Mouse (Mus musculus) intestine, postnatal 0 days (tissue): ENCODE measurements around the gene Kcnrg. TPM values are rescaled to one million over a fixed set of nuclear protein-coding genes. Genes with fewer than 3 reads are reported as not detected.

Experiments
- ATAC-seq: fragments of 200-750 bp; cut with Nextera tagmentation; 2 replicates; pipeline ENCODE4 v1.8.0; 2017; ENCODE audit warnings: mild to moderate bottlenecking, moderate TSS enrichment, moderate library complexity
- H3K27ac ChIP-seq: fragments of 300-500 bp; sonication (generic); 2 replicates; pipeline ENCODE4 v1.5.1; 2014; ENCODE audit warnings: mild to moderate bottlenecking, low read depth, low read length, moderate library complexity
- H3K27me3 ChIP-seq: fragments of 300-500 bp; sonication (generic); replicated peaks from 2 replicates; pipeline ENCODE4 v1.6.1; 2014; ENCODE audit warnings: low read length, mixed read lengths; ENCODE audit not compliant: control insufficient read depth, insufficient read depth
- H3K36me3 ChIP-seq: fragments of 300-500 bp; sonication (generic); 2 replicates; pipeline ENCODE4 v1.6.1; 2014; ENCODE audit warnings: mild to moderate bottlenecking, moderate library complexity; ENCODE audit not compliant: control insufficient read depth, insufficient read depth
- H3K4me1 ChIP-seq: fragments of 300-500 bp; sonication (generic); replicated peaks from 2 replicates; pipeline ENCODE4 v1.6.1; 2014; ENCODE audit warnings: antibody characterized with exemption, low read length, mixed read lengths; ENCODE audit not compliant: control insufficient read depth, insufficient read depth
- H3K4me2 ChIP-seq: fragments of 300-500 bp; sonication (generic); replicated peaks from 2 replicates; pipeline ENCODE4 v1.6.1; 2014; ENCODE audit warnings: low read depth, mild to moderate bottlenecking, moderate library complexity
- H3K4me3 ChIP-seq: fragments of 300-500 bp; sonication (generic); 2 replicates; pipeline ENCODE4 v1.5.1; 2014; ENCODE audit warnings: low read depth, low read length
- H3K9ac ChIP-seq: fragments of 300-500 bp; sonication (generic); 2 replicates; pipeline ENCODE4 v1.6.1; 2014; ENCODE audit warnings: mild to moderate bottlenecking, low read depth, low read length
- H3K9me3 ChIP-seq: fragments of 300-500 bp; sonication (generic); 2 replicates; pipeline ENCODE4 v1.6.1; 2016; ENCODE audit warnings: mixed run types; ENCODE audit not compliant: control insufficient read depth
- CTCF ChIP-seq: sonication (generic); IDR thresholded peaks from 2 replicates; pipeline ENCODE4 v1.5.1; 2016; ENCODE audit warnings: low read depth, mild to moderate bottlenecking, control low read depth, antibody characterized with exemption, moderate library complexity
- WGBS: fragments of 180-500 bp; shearing (Covaris S2); extraction: QIAGEN DNeasy Blood & Tissue Kit; methylation state at CpG from one replicate; pipeline ENCODE4 v1.1.7; 2014; 5-methylcytosine and 5-hydroxymethylcytosine counted together
- microRNA counts: library from miRNA; unstranded; fragments of <30 nt; microRNA quantifications from one replicate; lab custom pipeline; 2016
- microRNA-seq: library from miRNA; unstranded; fragments of <30 nt; microRNA quantifications from one replicate; pipeline ENCODE4, GENCODE M21; 2016
- polyA plus RNA-seq: library from polyadenylated mRNA; unstranded; fragments of >200 nt; fragmentation: Nextera tagmentation; extraction: Ambion mirVana; gene quantifications from 2 replicates; pipeline ENCODE4 v1.2.1, GENCODE M21; 2015

Kcnrg gene
- polyA plus RNA-seq, 1 experiment from 2014 or later: 0.25 TPM

- Histone ChIP-seq H3K4me3 (peak overlapping the region; percentile 89), H3K27ac (peak overlapping the region; percentile 93), H3K4me2 (peak overlapping the region; percentile 89), H3K36me3 (no peaks in the 10 kb centered on the region), H3K27me3 (no peaks in the 10 kb centered on the region), H3K9me3 (no peaks in the 10 kb centered on the region), H3K9ac (peak overlapping the region; percentile 91), H3K4me1 (no peaks in the 10 kb centered on the region)
- peak; percentile 91 for ATAC-seq
- peak; percentile 12; the same call in 1 of the 2 replicates for TF ChIP-seq CTCF
- WGBS: 1% methylated on average over 62 of the region's 62 CpGs
Observed at GRCm38 (mm10) chr14:61648685-61649504, 41.6 kb downstream of the Kcnrg start.

DNA sequence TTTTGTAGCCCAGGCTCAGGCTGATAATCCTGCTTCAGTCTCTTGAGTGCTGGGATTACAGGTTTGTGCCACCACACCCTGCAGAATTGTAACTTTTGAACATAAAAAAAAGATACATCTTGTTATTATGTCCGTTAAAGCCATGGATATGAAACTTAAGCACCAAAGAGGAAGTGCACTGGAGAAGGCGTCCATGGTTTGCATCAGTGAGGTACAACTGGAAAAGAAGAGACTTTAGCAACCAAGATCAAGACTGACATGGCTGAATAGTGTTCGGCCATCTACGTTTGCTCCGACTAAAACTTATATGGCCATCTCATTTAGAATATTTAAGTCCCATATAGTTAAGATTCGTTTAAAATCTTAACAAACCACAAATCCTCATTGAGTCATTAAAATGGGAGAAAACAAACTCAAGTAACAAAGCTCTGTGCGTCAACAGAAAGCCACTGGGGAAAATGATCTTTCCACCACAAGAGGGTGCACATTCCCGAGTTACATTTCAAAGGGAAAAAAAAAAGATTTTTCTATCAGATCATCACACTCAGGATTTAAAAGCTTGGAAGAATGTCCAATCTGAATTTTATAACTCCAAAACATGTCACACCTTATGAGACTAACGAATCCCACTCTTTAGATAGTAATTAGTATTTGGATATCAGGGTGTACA is 43.2 kb downstream of the Kcnrg start:
- no peaks in the 10 kb centered on the region for H3K27me3 ChIP-seq
- H3K9ac ChIP-seq: no peak overlapping the region
- no peak overlapping the region for H3K4me3 ChIP-seq
- H3K36me3 ChIP-seq: no peaks in the 10 kb centered on the region; the same call in 1 of the 2 replicates
- H3K4me1 ChIP-seq: no peaks in the 10 kb centered on the region
- 40% methylated on average over 9 of the region's 9 CpGs for WGBS
- 0 out of 2 replicates have a peak overlapping the region, but pooled peaks have one; percentile 18 for H3K4me2 ChIP-seq
- TF ChIP-seq CTCF: peak; percentile 77
- H3K27ac ChIP-seq: no peak overlapping the region; the same call in 1 of the 2 replicates
- no peak for ATAC-seq
- H3K9me3 ChIP-seq: no peaks in the 10 kb centered on the region

DNA sequence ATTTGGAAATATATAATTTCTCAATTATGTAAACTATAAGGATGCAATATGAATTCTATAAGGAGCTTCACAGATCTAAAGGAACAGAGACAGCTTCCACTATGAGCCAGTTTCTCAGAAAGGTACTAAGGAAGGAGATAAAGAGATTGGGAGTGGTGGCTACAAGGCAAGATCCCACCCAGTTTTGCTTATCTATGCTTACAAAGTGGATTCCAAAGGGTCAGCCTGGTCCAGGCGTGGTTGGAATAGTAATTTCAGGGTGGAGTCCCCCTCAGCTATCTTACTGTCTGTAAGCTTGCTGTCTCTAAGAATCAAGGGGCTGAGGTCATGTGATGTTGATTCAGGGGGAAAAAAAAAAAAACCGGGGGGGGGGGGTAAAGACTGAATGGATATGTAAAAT is 49.2 kb downstream of the Kcnrg start:
- WGBS: 22% methylated on average over 2 of the region's 2 CpGs
- Histone ChIP-seq H3K4me2 (no peak overlapping the region), H3K4me3 (no peak overlapping the region), H3K36me3 (peaks cover 3% of the 10 kb centered on the region; the same call in 1 of the 2 replicates), H3K4me1 (no peaks in the 10 kb centered on the region), H3K27ac (no peak overlapping the region), H3K9ac (no peak overlapping the region), H3K9me3 (no peaks in the 10 kb centered on the region), H3K27me3 (no peaks in the 10 kb centered on the region)
- no peak for ATAC-seq
- no peak for TF ChIP-seq CTCF

- H3K4me3 ChIP-seq: no peak overlapping the region
- no peak for ATAC-seq
- H3K36me3 ChIP-seq: 0 out of 2 replicates have a peak, but pooled peaks cover 6% of the 10 kb centered on the region
- H3K27ac ChIP-seq: no peak overlapping the region
- WGBS: 73% methylated on average over 1 of the region's 1 CpGs
- H3K9ac ChIP-seq: no peak overlapping the region
- no peaks in the 10 kb centered on the region for H3K9me3 ChIP-seq
- H3K4me1 ChIP-seq: 0 out of 2 replicates have a peak, but pooled peaks cover 5% of the 10 kb centered on the region
- no peak for TF ChIP-seq CTCF
- no peaks in the 10 kb centered on the region for H3K27me3 ChIP-seq
- H3K4me2 ChIP-seq: no peak overlapping the region
Observed at GRCm38 (mm10) chr14:61661496-61661895, 54.2 kb downstream of the Kcnrg start.

DNA sequence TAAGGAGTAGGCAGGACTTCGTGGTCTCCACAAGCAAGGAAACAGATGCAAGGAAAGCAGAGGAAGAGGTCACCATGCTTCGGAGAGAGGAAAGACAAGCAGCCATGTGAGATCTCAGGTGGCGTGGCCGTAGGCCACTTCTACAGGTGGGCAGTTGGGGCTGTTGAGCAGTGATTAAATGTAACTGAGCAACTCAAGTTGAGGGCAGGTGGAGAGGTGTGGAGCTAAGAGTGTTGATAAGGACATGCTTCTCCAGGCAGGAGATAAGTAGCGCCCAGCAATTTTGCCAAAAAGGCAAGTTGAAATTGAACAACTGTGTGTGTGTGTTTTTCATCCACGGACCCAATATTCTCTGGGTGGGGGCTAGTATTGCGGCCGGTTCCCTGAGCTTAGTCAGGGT is 55.0 kb downstream of the Kcnrg start:
- no peaks in the 10 kb centered on the region for H3K9me3 ChIP-seq
- no peaks in the 10 kb centered on the region for H3K27me3 ChIP-seq
- no peak overlapping the region for H3K27ac ChIP-seq
- no peak overlapping the region for H3K9ac ChIP-seq
- no peak for ATAC-seq
- H3K36me3 ChIP-seq: 0 out of 2 replicates have a peak, but pooled peaks cover 6% of the 10 kb centered on the region
- WGBS: 90% methylated on average over 8 of the region's 8 CpGs
- H3K4me2 ChIP-seq: no peak overlapping the region
- no peak for TF ChIP-seq CTCF
- H3K4me3 ChIP-seq: no peak overlapping the region
- 0 out of 2 replicates have a peak, but pooled peaks cover 5% of the 10 kb centered on the region for H3K4me1 ChIP-seq

MicroRNAs encoded within 50 kb of the gene (microRNA counts, 519-probe panel; counts per million panel counts)
- microRNA mmu-miR-15a (lab: Ali Mortazavi, UCI) (5,481 counts per million, percentile 90 among the panel's probes with 10 or more counts), microRNA mmu-miR-16 (lab: Ali Mortazavi, UCI) (6,304 counts per million, percentile 98 among the panel's probes with 10 or more counts)

Small RNA genes within 50 kb of the gene (microRNA-seq; reads per million reads assigned to microRNA genes)
- gene Mir15a (4,299 reads per million, percentile 89 among the genes with 10 or more reads in this experiment), gene Mir16-1 (2,610 reads per million, percentile 85 among the genes with 10 or more reads in this experiment)

Other genes with a start within 250 kb of the Kcnrg start
- 11.1 and 12.1 TPM in 2 replicates for gene Ebpl, start 247.0 kb upstream of the Kcnrg start, polyA plus RNA-seq
- gene Kpna3, start 167.6 kb upstream of the Kcnrg start, polyA plus RNA-seq: 18.9 and 20.0 TPM in 2 replicates
- gene Spryd7, start 50.6 kb upstream of the Kcnrg start, polyA plus RNA-seq: 36.1 and 36.5 TPM in 2 replicates
- gene Trim13, start 9.2 kb upstream of the Kcnrg start, polyA plus RNA-seq: 7.9 and 8.6 TPM in 2 replicates